In the genomic region with DNA sequence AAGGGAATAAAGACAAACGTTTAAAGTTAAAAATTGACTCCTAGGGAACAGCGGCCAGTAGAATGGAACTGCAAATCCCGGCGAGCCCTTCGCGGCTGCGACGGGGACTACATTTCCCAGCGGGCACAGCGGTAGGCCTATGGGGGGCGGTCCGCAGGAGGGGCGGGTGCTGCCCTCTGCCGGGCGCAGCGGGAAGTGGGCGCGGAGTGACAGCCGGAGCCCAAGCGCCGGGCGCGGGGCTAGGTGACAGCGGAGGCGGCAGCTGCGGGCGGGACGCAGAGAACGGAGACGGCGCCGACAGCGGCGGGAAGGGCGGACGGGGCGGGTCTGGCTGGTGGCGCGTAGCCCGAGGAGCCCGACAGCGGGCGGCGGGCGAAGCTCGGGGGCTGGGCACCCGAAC, we compare ENCODE assay signal across 8 mouse cellular contexts. TPM values are rescaled to one million over a fixed set of nuclear protein-coding genes. Genes with fewer than 3 reads are reported as not detected.
DNase-seq lines count a peak whose midpoint lies in the region; ATAC-seq lines count a peak whose summit lies in the region.

A gene (plus strand): TSS at position 175 of the 400 bp plus-strand sequence.

- peak; percentile 91 for DNase-seq in 3134 (ENCODE audit: extremely low read depth, insufficient read length, low spot score)
- peak; percentile 98 to 99 for DNase-seq in adrenal gland, postnatal 36 days
- peak; percentile 99 for DNase-seq in heart, adult 11 months
- peak; percentile 98 for DNase-seq in kidney, adult 18-20 months
- DNase-seq in limb, embryonic 10.5 days (ENCODE audit: low spot score) = peak; percentile 98
- DNase-seq in skeletal muscle tissue, adult 2 months (ENCODE audit: low read depth, low spot score) = peak; percentile 90

- H3K36me3 ChIP-seq in embryonic facial prominence, embryonic 12.5 days = no peaks in the 10 kb centered on the region
- H3K36me3 ChIP-seq in limb, embryonic 10.5 days = no peaks in the 10 kb centered on the region
- no peaks in the 10 kb centered on the region for H3K36me3 ChIP-seq in midbrain, embryonic 12.5 days

- WGBS in embryonic facial prominence, embryonic 12.5 days = under 1% methylated on average over 36 of the region's 47 CpGs
- under 1% methylated on average over 47 of the region's 47 CpGs for WGBS in limb, embryonic 10.5 days
- under 1% methylated on average over 44 of the region's 47 CpGs for WGBS in midbrain, embryonic 12.5 days

- peaks cover 15% of the 10 kb centered on the region for H3K4me1 ChIP-seq in embryonic facial prominence, embryonic 12.5 days
- peaks cover 35% of the 10 kb centered on the region for H3K4me1 ChIP-seq in limb, embryonic 10.5 days
- H3K4me1 ChIP-seq in midbrain, embryonic 12.5 days = peaks cover 26% of the 10 kb centered on the region

- peaks cover 12% of the 10 kb centered on the region; the same call in 1 of the 2 replicates for H3K27me3 ChIP-seq in embryonic facial prominence, embryonic 12.5 days
- H3K27me3 ChIP-seq in limb, embryonic 10.5 days (ENCODE audit: low read depth, poor library complexity, severe bottlenecking) = peaks cover 61% of the 10 kb centered on the region
- H3K27me3 ChIP-seq in midbrain, embryonic 12.5 days = peaks cover 49% of the 10 kb centered on the region

- ATAC-seq in embryonic facial prominence, embryonic 12.5 days (ENCODE audit: insufficient number of reproducible peaks, insufficient read depth, low FRiP score, low TSS enrichment) = peak; percentile 59
- ATAC-seq in midbrain, embryonic 12.5 days (ENCODE audit: low FRiP score, low read depth) = peak; percentile 81

- H3K4me3 ChIP-seq in embryonic facial prominence, embryonic 12.5 days = peak within 1 kb of the TSS; percentile 68
- peak within 1 kb of the TSS; percentile 66 for H3K4me3 ChIP-seq in limb, embryonic 10.5 days
- peak within 1 kb of the TSS; percentile 56 for H3K4me3 ChIP-seq in midbrain, embryonic 12.5 days

- H3K27ac ChIP-seq in embryonic facial prominence, embryonic 12.5 days = peak within 1 kb of the TSS; percentile 38
- H3K27ac ChIP-seq in limb, embryonic 10.5 days = peak within 1 kb of the TSS; percentile 80
- H3K27ac ChIP-seq in midbrain, embryonic 12.5 days (replicated peaks) = no peak within 1 kb of the TSS

- no peaks in the 10 kb centered on the region for H3K9me3 ChIP-seq in embryonic facial prominence, embryonic 12.5 days
- no peaks in the 10 kb centered on the region for H3K9me3 ChIP-seq in limb, embryonic 10.5 days (replicated peaks)
- no peaks in the 10 kb centered on the region for H3K9me3 ChIP-seq in midbrain, embryonic 12.5 days

- peak within 1 kb of the TSS; percentile 65 for H3K9ac ChIP-seq in embryonic facial prominence, embryonic 12.5 days
- H3K9ac ChIP-seq in midbrain, embryonic 12.5 days (replicated peaks) = peak within 1 kb of the TSS; percentile 59

- peak within 1 kb of the TSS; percentile 98 for H3K4me2 ChIP-seq in embryonic facial prominence, embryonic 12.5 days (replicated peaks)
- peak within 1 kb of the TSS; percentile 91 for H3K4me2 ChIP-seq in midbrain, embryonic 12.5 days (replicated peaks)

RNA-seq across cellular contexts. Expression of the gene that starts here (rescaled TPM):
- 10 to 100 TPM; 18.6 to 18.9 TPM for total RNA-seq in adrenal gland, postnatal 36 days (2021)
- 5.2 and 6.0 TPM in 2 replicates for polyA plus RNA-seq in embryonic facial prominence, embryonic 12.5 days (2016; fragmentation: Nextera tagmentation; extraction: Ambion mirVana)
- 1.5 and 2.3 TPM in 2 replicates for polyA plus RNA-seq in limb, embryonic 10.5 days (2016; fragmentation: Nextera tagmentation; extraction: Ambion mirVana)
- polyA plus RNA-seq in midbrain, embryonic 12.5 days (2016; fragmentation: Nextera tagmentation; extraction: Ambion mirVana) = 3.0 and 3.1 TPM in 2 replicates
